Mouse (Mus musculus) hindbrain, embryonic 16.5 days (tissue): ENCODE results near the gene Fam204a. TPM values are rescaled to one million over a fixed set of nuclear protein-coding genes. Genes with fewer than 3 reads are reported as not detected.

Experiments
- ATAC-seq: fragments of 200-750 bp; cut with Nextera tagmentation; 2 replicates; pipeline ENCODE4 v1.8.0; 2017; ENCODE audit warnings: moderate TSS enrichment, moderate library complexity
- H3K27ac ChIP-seq: fragments of 300-500 bp; sonication (generic); 2 replicates; pipeline ENCODE4 v1.5.1; 2014; ENCODE audit warnings: low read depth, mild to moderate bottlenecking, control low read depth, low read length, moderate library complexity
- H3K27me3 ChIP-seq: fragments of 300-500 bp; sonication (generic); replicated peaks from 2 replicates; pipeline ENCODE4 v1.6.1; 2014; ENCODE audit warnings: low read length; ENCODE audit not compliant: control insufficient read depth, insufficient read depth
- H3K36me3 ChIP-seq: fragments of 300-500 bp; sonication (generic); 2 replicates; pipeline ENCODE4 v1.6.1; 2014; ENCODE audit warnings: mild to moderate bottlenecking, low read length, moderate library complexity, mixed read lengths; ENCODE audit not compliant: control insufficient read depth, insufficient read depth
- H3K4me1 ChIP-seq: fragments of 300-500 bp; sonication (generic); 2 replicates; pipeline ENCODE4 v1.6.1; 2014; ENCODE audit warnings: low read depth, low read length; ENCODE audit not compliant: control insufficient read depth, insufficient read depth
- H3K4me2 ChIP-seq: fragments of 300-500 bp; sonication (generic); 2 replicates; pipeline ENCODE4 v1.6.1; 2014; ENCODE audit warnings: mild to moderate bottlenecking, low read length, control low read depth, moderate library complexity
- H3K4me3 ChIP-seq: fragments of 300-500 bp; sonication (generic); 2 replicates; pipeline ENCODE4 v1.5.1; 2014; ENCODE audit warnings: mild to moderate bottlenecking, low read length, control low read depth, moderate library complexity
- H3K9ac ChIP-seq: fragments of 300-500 bp; sonication (generic); 2 replicates; pipeline ENCODE4 v1.6.1; 2014; ENCODE audit warnings: low read depth, mild to moderate bottlenecking, control low read depth, low read length, moderate library complexity
- H3K9me3 ChIP-seq: fragments of 300-500 bp; sonication (generic); 2 replicates; pipeline ENCODE4 v1.6.1; 2014; ENCODE audit warnings: mild to moderate bottlenecking, low read length, moderate library complexity; ENCODE audit not compliant: control insufficient read depth
- WGBS: fragments of 180-500 bp; shearing (Covaris S2); extraction: QIAGEN DNeasy Blood & Tissue Kit; methylation state at CpG from one replicate; pipeline ENCODE4 v1.1.7; 2014; 5-methylcytosine and 5-hydroxymethylcytosine counted together
- polyA plus RNA-seq: library from polyadenylated mRNA; unstranded; fragments of >200 nt; fragmentation: Nextera tagmentation; extraction: Ambion mirVana; gene quantifications from 2 replicates; pipeline ENCODE4 v1.2.1, GENCODE M21; 2015

Gene Fam204a
- polyA plus RNA-seq, 1 experiment from 2014 or later: 50.3 TPM

DNA sequence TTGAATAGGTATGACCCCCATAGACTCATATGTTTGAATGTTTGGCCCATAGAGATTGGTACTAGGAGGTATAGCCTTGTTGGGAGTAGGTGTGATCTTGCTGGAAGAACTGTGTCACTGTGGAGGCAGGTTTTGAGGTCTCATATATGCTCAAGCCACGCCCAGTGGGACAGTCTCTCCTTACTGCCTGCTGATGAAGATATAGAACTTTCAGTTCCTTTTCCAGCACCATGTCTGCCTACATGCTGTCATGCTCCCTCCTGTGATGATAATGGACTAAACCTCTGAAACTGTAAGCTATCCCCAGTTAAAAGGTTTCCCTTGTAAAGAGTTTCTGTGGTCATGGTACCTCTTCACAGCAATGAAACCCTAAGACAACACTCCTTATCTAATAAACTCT, 44.3 kb downstream of the Fam204a start:
- 0 out of 2 replicates have a peak, but pooled peaks cover 4% of the 10 kb centered on the region for H3K36me3 ChIP-seq
- H3K27ac ChIP-seq: no peak overlapping the region
- H3K4me1 ChIP-seq: no peaks in the 10 kb centered on the region
- no peaks in the 10 kb centered on the region for H3K27me3 ChIP-seq
- WGBS: 92% methylated on average over 1 of the region's 1 CpGs
- H3K9ac ChIP-seq: no peak overlapping the region
- H3K4me3 ChIP-seq: no peak overlapping the region
- H3K4me2 ChIP-seq: no peak overlapping the region
- ATAC-seq: no peak
- no peaks in the 10 kb centered on the region for H3K9me3 ChIP-seq

DNA sequence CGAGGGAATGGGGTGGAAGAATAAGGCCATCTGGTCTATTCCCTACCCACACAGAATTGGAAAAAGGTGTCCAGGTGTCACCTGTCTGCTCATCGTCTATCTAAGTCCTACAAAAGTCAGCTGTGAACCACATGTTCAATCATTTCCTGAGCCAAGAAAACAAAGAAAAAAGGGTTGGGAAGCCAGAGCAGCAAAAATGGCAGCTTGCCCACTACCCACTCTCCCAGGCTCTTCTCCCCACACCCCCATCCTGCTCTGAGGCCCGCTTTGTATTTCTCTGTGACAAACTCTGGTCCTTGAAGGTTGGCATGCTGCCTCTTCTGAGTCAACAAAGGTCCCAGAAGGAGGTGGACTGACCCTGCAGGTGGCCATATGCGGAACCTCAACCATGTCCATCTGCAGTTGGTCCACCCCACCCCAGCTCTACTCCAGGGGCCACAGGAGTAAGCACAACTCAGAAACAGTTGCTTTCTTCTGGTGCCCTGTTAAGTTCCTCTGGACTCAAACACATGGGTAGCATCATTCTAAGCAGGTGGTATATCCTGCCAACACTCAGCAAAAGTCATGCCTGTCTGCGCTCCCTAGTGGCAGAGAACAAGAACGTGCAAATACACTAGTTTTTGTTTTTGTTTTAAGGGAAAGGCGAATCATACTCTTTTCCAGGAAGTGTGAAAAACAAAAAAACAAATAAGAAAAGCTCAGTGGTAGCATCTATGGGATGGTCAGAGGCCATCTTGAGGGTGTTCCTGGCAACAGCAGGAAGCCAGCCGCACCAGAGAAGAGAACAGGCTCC, 47.5 kb downstream of the Fam204a start:
- Histone ChIP-seq H3K27ac (no peak overlapping the region), H3K4me2 (no peak overlapping the region), H3K36me3 (0 out of 2 replicates have a peak, but pooled peaks cover 4% of the 10 kb centered on the region), H3K4me3 (no peak overlapping the region), H3K4me1 (no peaks in the 10 kb centered on the region), H3K27me3 (no peaks in the 10 kb centered on the region), H3K9ac (no peak overlapping the region), H3K9me3 (no peaks in the 10 kb centered on the region)
- WGBS: 71% methylated on average over 8 of the region's 8 CpGs
- ATAC-seq: 0 out of 2 replicates have a peak, but pooled peaks have one; percentile 54

DNA sequence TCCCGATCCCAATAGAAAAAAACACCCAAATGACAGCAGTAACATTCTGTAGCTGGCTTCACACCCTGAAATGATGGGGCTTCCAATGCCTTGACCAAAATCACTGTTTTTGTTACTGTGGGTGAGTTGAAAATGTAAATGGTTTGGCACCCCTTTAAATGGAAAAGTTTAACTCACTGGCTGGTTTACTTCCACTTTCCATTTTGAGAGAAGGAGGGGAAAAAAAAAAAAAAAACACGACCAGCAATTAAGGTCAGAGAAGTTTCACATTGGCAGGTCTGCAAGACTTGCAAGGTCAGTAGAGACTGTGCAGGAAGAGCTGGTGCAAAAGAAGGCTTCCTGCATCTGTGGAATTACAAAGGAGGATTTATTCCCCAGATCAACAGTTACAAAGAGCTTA, 61.1 kb downstream of the Fam204a start:
- Histone ChIP-seq H3K27ac (no peak overlapping the region), H3K9me3 (no peaks in the 10 kb centered on the region), H3K36me3 (no peaks in the 10 kb centered on the region), H3K9ac (no peak overlapping the region), H3K4me1 (no peaks in the 10 kb centered on the region), H3K4me3 (no peak overlapping the region), H3K27me3 (no peaks in the 10 kb centered on the region), H3K4me2 (no peak overlapping the region)
- no peak for ATAC-seq
- WGBS: 55% methylated on average over 2 of the region's 2 CpGs

DNA sequence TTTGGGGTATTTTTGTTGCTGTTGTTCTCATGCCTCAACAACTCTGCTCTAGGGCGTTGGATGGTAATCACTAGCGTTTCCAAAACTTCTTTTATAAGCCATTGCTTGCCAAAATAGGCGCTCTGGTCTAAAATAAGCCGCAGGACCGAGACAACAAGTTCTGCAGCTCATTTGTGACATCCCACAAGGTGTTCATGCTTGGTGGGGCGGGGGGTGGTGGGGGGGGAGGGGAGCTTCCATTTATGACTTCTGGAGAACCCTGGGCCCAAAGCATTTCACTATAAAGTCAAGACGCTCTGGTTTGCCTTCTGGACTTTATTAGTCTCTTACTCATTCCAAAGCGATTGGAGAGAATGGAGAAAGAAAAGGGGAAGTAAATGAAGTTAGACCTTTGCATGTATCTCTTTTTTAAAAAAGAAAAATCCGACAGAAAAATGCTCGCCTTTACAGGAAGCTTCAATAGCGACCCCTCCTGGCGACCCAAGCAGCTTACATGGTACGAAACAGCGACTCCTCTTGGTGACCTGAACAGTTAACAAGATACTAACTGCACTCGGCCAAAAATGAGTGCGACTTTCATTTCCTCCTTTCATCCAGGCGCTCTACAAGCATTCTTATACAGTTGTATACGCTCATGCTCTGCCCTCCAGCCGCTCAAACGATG, 65.8 kb downstream of the Fam204a start:
- Histone ChIP-seq H3K9me3 (no peaks in the 10 kb centered on the region), H3K27me3 (no peaks in the 10 kb centered on the region), H3K4me1 (no peaks in the 10 kb centered on the region), H3K27ac (no peak overlapping the region), H3K36me3 (no peaks in the 10 kb centered on the region), H3K4me2 (no peak overlapping the region), H3K4me3 (no peak overlapping the region), H3K9ac (no peak overlapping the region)
- WGBS: 11% methylated on average over 20 of the region's 20 CpGs
- no peak for ATAC-seq

GRCm38 (mm10) chr19:60159827-60160226, 66.7 kb downstream of the Fam204a start:
- ATAC-seq: no peak
- WGBS: 17% methylated on average over 6 of the region's 6 CpGs
- no peaks in the 10 kb centered on the region for H3K4me1 ChIP-seq
- H3K4me2 ChIP-seq: no peak overlapping the region
- no peak overlapping the region for H3K9ac ChIP-seq
- H3K27ac ChIP-seq: no peak overlapping the region
- H3K4me3 ChIP-seq: no peak overlapping the region
- no peaks in the 10 kb centered on the region for H3K27me3 ChIP-seq
- no peaks in the 10 kb centered on the region for H3K36me3 ChIP-seq
- H3K9me3 ChIP-seq: no peaks in the 10 kb centered on the region

GRCm38 (mm10) chr19:60155266-60155665, 71.2 kb downstream of the Fam204a start:
- no peak overlapping the region for H3K4me2 ChIP-seq
- no peak overlapping the region for H3K4me3 ChIP-seq
- no peaks in the 10 kb centered on the region for H3K4me1 ChIP-seq
- H3K27me3 ChIP-seq: no peaks in the 10 kb centered on the region
- ATAC-seq: no peak
- H3K9ac ChIP-seq: no peak overlapping the region
- no peaks in the 10 kb centered on the region for H3K9me3 ChIP-seq
- WGBS: 87% methylated on average over 5 of the region's 5 CpGs
- H3K27ac ChIP-seq: no peak overlapping the region
- no peaks in the 10 kb centered on the region for H3K36me3 ChIP-seq

- WGBS: 92% methylated on average over 1 of the region's 1 CpGs
- Histone ChIP-seq H3K36me3 (no peaks in the 10 kb centered on the region), H3K27ac (no peak overlapping the region), H3K27me3 (no peaks in the 10 kb centered on the region; the same call in 1 of the 2 replicates), H3K4me1 (no peaks in the 10 kb centered on the region), H3K9me3 (no peaks in the 10 kb centered on the region), H3K4me3 (no peak overlapping the region), H3K9ac (no peak overlapping the region), H3K4me2 (no peak overlapping the region)
- no peak for ATAC-seq
Measured at GRCm38 (mm10) chr19:60153096-60153495, 73.4 kb downstream of the Fam204a start.

- Histone ChIP-seq H3K9ac (no peak overlapping the region), H3K27ac (no peak overlapping the region), H3K27me3 (peaks cover 10% of the 10 kb centered on the region), H3K4me1 (no peaks in the 10 kb centered on the region), H3K4me3 (no peak overlapping the region), H3K4me2 (no peak overlapping the region), H3K9me3 (no peaks in the 10 kb centered on the region), H3K36me3 (no peaks in the 10 kb centered on the region)
- WGBS: 77% methylated on average over 3 of the region's 3 CpGs
- no peak for ATAC-seq
Measured at GRCm38 (mm10) chr19:60150056-60150455, 76.4 kb downstream of the Fam204a start.

- H3K27me3 ChIP-seq: peaks cover 11% of the 10 kb centered on the region
- WGBS: 42% methylated on average over 13 of the region's 13 CpGs
- ATAC-seq: no peak
Measured at GRCm38 (mm10) chr19:60149078-60149960, 77.2 kb downstream of the Fam204a start.

More at GRCm38 (mm10) chr19:60149078-60149960, 77.2 kb downstream of the Fam204a start:
- H3K9me3 ChIP-seq: no peaks in the 10 kb centered on the region
- no peak overlapping the region for H3K4me2 ChIP-seq
- H3K4me3 ChIP-seq: no peak overlapping the region
- no peaks in the 10 kb centered on the region for H3K4me1 ChIP-seq
- no peaks in the 10 kb centered on the region for H3K36me3 ChIP-seq
- H3K9ac ChIP-seq: no peak overlapping the region
- H3K27ac ChIP-seq: no peak overlapping the region
